Mouse (Mus musculus) megakaryocyte-erythroid progenitor cell, adult 5 weeks (primary cell): ENCODE results near the gene Irak4. TPM values are rescaled to one million over a fixed set of nuclear protein-coding genes. Genes with fewer than 3 reads are reported as not detected.

Experiments used
- polyA plus RNA-seq: library from polyadenylated mRNA; stranded (reverse); fragments of >175 nt; gene quantifications from 2 replicates; pipeline ENCODE4 v1.2.3, GENCODE M21; 2012

The Irak4 gene
- polyA plus RNA-seq = 12.8 and 15.0 TPM in 2 replicates

DNA sequence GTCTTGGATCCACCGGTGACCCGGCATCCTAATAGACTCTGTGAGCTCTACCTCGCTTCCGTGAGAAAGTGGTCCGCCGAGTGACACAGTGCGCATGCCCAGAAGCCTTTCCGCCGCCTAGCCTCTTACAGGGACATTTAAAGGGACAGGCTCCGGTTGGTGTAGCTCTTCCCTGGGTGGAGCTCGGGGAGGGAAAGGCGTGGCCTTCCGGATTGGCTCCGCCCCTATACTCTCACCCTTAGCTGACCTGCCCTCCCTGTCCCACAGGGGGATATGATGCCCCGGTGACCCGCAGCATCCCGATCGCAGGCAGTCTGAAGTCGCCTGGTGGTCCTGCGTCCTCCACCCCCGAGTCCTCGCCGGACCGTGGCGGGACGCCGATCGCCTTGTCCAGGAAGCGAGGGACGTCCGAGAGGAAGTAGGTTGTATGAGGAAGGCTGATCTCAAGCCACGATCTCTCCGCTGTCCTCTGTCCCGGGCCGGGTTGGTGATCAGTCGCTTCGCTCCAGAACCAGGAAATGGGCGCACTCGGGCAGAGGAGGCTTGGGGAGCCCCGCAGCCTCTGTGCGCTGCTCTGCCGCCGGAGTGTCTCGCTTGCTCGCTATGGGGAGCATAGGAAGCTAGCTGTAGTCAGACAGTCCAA is at the start of gene Irak4, which contains the start of gene Pus7l:
Gene Irak4 (plus strand): TSS at position 235 of the 643 bp plus-strand sequence.
Gene Pus7l (minus strand): TSS at position 139 of the 643 bp plus-strand sequence.

GRCm38 (mm10) chr15:94589219-94590075 is 46.0 kb downstream of the Irak4 start, which contains the start of gene Twf1:
Gene Twf1 (minus strand): TSS chr15:94589889.

DNA sequence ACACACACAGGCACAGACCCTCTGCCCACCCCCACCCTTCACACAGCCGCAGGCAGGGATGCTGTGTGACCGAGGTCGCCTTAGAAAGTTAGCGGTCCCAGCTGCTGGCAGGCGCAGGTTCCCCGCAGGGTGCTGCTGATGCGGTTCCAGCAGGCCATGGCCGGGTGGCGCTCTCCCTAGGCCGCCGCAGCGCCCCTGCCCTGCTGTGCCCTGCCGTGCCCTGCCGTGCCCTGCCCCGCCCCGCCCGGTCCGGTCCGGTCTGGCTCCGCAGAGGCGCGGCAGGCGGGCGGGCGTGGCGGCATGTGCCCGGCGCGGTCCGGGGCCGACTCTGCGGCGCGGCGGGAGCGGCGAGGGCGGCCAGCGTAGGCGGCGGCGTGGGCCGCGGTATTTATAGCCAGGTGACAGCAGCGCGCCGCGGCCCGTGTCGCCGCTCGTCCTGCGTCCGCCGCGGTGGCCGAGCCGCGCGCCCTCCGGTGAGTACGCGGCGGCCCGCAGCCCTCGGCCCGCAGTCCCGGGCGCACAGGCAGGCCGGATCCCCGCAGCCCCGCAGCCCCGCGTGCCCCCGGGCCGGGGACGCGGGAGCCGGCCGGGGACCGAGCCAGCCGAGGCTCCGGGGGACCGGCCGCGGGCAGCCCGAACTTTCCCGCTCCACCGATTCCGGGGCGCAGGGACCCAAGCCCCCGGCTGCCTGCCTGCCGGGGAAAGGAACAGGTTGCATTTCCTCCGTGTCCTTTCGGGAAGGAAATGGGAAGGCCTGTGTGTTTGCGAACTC is 85.6 kb downstream of the Irak4 start, which contains the start of gene Tmem117:
Gene Tmem117 (plus strand): TSS at position 403 of the 772 bp plus-strand sequence.

Other genes with a start within 250 kb of the Irak4 start
- 0.89 TPM in 1 of 2 replicates, not detected in the other for gene Adamts20, start 78.2 kb upstream of the Irak4 start, polyA plus RNA-seq
- 5.6 and 6.5 TPM in 2 replicates for gene Pus7l, start 96 bp upstream of the Irak4 start, polyA plus RNA-seq
- gene Twf1, start 46.2 kb downstream of the Irak4 start, polyA plus RNA-seq = 5.8 and 7.6 TPM in 2 replicates
- not detected in 2 replicates for gene Tmem117, start 85.6 kb downstream of the Irak4 start, polyA plus RNA-seq